Mouse (Mus musculus): Measurements from ENCODE around the gene Asb4.

Asb4 gene

DNA sequence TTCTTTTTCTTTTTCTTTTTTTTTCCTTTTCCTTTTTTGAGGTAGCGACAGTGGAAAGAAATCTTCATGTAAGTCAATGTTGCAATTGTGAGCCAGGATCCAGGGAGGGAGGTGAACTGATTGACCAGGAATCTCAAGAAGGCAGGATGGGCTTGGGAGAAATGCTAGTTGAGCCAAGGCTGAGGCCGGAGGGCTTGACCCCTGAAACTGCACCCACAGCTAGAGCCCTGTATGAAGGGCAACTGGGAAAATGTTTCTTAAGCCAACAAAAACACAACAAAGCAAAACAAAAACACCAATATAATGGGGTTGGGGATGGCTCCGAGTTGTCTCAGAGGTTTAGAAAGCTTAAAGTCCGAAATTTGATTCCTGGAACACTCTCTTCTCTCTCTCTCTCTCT lies 65.2 kb downstream of the Asb4 start:
- no peak for DNase-seq

DNA sequence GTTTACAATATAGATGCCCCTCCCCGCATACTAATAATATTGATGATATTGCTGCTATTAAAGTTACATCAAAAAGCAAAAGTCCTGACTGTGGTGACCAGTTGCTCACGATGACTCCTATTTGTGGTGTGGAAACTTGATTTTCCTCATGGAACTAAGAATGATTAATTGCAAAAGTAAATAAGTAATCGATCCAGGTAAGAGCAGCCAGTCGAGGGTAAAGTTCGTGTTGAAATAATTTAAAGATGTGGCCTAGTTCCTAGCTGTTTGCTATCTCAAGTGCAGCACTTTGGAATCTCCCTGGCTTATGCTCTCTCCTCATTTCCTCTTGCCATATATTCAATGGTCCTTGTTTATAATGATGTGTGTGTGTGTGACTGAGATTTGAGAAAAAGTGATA lies 66.7 kb downstream of the Asb4 start:
- DNase-seq: no peak

DNA sequence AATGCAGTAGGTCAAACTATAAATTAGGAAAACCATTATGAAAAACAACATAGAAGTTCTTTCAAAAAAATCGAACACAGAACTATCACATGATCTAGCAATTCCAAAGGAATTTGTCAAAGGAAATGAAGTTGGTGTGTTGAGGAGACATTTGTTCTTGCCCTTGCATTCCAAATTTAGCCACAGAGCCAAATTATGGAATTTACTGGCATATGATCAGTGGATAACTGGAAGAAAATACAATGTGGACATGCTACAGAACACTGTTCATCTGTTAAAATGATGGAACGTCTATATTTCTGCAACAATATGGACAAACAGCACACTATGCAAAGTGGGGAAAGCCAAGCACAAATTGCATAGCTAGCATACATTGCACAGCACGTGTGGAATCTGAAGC lies 72.7 kb downstream of the Asb4 start:
- DNase-seq: no peak

DNA sequence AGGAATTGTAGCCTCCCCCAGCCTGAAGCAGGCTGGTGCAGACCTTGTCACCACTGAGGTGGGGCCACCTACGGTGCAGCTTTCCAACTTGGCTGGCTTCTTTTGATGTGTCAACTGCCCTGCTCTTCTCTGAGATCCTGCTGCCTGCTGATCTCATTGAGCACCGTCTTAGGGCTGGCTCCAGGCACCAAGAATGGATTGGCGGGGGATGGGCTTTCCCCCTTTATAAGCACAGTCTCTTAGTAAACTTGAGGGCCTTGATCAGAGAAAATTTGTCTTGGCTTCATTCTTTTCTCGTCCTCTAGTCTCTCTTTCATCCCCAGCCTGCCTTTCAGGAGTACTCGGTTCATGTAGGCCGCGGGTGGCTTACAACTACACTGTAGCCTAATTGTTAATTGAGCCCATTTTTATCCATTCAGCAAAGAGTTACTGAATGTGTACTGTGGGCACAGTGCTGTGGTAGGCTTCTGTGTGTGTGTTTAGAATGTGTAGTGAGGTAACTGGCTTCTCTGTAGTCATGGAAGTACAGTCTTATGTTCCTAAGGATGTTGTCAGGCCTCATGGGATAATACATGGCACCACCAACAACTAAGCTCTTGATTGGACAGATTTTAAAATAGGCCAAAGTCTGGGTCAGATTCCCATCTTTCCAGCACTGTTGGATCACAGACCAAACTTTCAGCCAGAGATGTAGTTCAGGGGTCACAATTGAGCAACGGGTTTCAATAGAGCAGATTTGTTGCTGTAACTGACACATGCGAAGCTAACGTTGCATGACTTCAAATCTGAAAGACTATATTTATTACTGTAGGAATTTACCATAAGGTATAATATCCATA lies 87.5 kb downstream of the Asb4 start:
- DNase-seq: no peak

DNA sequence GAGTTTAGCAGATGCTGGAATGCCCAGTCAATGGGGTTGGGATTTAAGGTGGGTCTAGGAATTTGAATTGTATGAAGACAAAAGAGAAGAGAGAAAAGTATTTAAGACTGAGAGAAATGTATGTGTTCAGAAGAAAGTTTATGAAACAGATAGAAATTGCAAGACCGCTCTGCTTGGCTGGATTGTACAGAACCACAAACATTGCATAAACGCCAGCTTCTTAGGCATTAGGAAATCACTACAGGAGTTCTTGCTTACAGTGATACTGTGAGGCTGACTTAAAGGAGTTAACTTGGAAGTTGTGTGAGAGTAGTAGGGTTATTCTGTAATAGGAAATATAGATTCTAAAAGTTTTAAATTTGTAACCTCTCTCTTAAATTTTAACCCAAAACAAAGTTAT lies 89.5 kb downstream of the Asb4 start:
- no peak for DNase-seq

DNA sequence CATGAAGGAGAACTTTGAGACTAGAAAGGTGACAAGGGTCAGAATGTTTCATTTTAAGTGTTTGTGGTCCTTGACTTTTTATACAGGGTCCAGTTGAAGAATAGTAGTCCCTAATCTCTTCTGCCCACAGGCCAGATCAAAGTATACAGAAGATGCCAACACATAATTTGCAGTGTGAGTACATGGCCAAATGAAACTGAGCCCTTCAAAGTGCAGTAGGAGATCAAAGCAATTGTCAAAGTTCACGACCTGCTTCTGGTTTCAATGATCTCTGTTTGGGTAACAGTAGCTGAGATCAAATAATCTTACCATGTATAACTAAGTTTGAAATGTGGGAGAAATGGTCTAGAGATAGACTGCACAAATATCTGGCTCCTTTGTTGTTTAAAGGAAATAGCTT lies 90.8 kb downstream of the Asb4 start:
- DNase-seq: no peak

DNA sequence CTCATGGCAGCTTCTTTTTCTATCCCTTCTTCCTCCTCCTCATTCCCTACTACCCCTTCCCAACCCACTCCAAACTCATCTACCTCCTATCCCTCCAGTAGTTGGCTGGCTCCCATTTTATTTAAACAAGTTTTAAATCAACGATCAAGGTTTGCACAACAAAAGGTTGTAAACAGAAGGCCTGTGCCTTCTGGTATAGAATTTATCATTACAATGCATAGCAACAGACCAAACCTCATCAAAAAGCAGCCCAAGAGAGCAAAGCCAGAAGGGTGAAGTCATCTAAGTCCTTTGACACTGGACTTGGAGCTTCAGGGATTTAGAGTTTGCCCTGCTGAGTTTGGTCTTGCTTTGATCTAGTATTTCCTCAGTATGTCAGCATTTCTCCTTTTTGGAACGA lies 97.9 kb downstream of the Asb4 start:
- DNase-seq: no peak

DNA sequence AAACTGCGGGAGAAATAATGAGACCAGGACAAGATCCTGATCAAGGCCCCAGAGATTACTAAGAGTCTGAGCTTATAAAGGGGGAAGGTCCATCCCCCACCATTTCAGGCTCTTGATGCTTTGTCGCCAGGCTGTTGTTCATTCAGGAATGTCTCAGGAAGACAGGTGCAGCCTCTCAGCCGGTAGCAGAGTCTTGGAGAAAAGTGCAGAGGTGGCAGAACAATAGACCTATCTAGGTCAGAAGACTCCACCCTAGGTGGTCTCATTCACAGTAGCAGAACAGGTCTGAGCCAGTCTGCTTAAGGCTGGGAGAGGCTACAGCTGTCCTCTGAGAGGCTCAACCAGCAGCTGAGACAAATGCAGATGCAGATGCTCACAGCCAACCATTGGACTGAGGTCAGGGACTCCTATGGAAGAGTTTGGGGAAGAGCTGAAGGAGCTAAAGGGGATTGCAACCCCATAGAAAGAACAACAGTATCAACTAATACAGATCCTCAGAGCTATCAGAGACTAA lies 99.1 kb downstream of the Asb4 start:
- DNase-seq: no peak
